Mouse (Mus musculus): ENCODE results near the gene H2al1m.

GRCm38 (mm10) chrX:9271112-9271511, 12.5 kb upstream of the H2al1m start:
- no peak for TF ChIP-seq CTCF (IDR thresholded peaks at IDR 0.05; ENCODE audit: insufficient read depth, low read length)
- no peak for TF ChIP-seq POLR2A (IDR thresholded peaks at IDR 0.05; ENCODE audit: borderline replicate concordance, extremely low read depth, low read depth, low read length)

All from lung, adult 2 months (tissue).